Mouse (Mus musculus) liver, adult 2 months (tissue): ENCODE measurements around the gene Dennd2d. TPM values are rescaled to one million over a fixed set of nuclear protein-coding genes. Genes with fewer than 3 reads are reported as not detected.

Experiments used
- DNase-seq: peaks from one replicate; pipeline ENCODE4 v3.0.0-alpha.2; 2011; ENCODE audit warnings: low read depth, low spot score; ENCODE audit errors: extremely low read depth
- H3K27ac ChIP-seq: fragments of 200-500 bp; replicated peaks from 2 replicates; pipeline ENCODE4 v1.5.1; 2012; ENCODE audit warnings: low read depth, mild to moderate bottlenecking, control low read depth, inconsistent platforms, low read length; ENCODE audit not compliant: insufficient read depth
- H3K27me3 ChIP-seq: fragments of 200-500 bp; 2 replicates; pipeline ENCODE4 v1.6.1; 2012; ENCODE audit warnings: mild to moderate bottlenecking, moderate library complexity, low read length, inconsistent platforms; ENCODE audit not compliant: control insufficient read depth, insufficient read depth
- H3K36me3 ChIP-seq: fragments of 200-500 bp; 2 replicates; pipeline ENCODE4 v1.6.1; 2012; ENCODE audit warnings: low read length, inconsistent platforms; ENCODE audit not compliant: control insufficient read depth, insufficient read depth
- H3K4me1 ChIP-seq: fragments of 200-500 bp; 2 replicates; pipeline ENCODE4 v1.6.1; 2011; ENCODE audit warnings: low read length; ENCODE audit not compliant: control insufficient read depth, insufficient read depth
- H3K4me3 ChIP-seq: fragments of 200-500 bp; 2 replicates; pipeline ENCODE4 v1.5.1; 2011; ENCODE audit warnings: low read depth, mild to moderate bottlenecking, control low read depth, low read length, moderate library complexity; ENCODE audit not compliant: insufficient read depth
- H3K79me2 ChIP-seq: fragments of 200-500 bp; 2 replicates; pipeline ENCODE4 v1.6.1; 2012; ENCODE audit warnings: inconsistent platforms, mild to moderate bottlenecking, low read length, moderate library complexity; ENCODE audit not compliant: control insufficient read depth, insufficient read depth
- H3K9ac ChIP-seq: fragments of 200-500 bp; 2 replicates; pipeline ENCODE4 v1.6.1; 2012; ENCODE audit warnings: low read depth, mild to moderate bottlenecking, control low read depth, inconsistent platforms, low read length
- CTCF ChIP-seq: fragments of 200-500 bp; IDR thresholded peaks from 2 replicates; pipeline ENCODE4 v1.5.1; 2011; ENCODE audit warnings: low read depth, low read length, control low read depth
- WGBS: fragments of 180-500 bp; shearing (Covaris S2); methylation state at CpG from one replicate; pipeline ENCODE4 v1.1.7; 2018; 5-methylcytosine and 5-hydroxymethylcytosine counted together
- polyA plus RNA-seq: library from polyadenylated mRNA; depleted of rRNA; stranded (reverse); fragments of >200 nt; gene quantifications from 2 replicates; pipeline ENCODE4 v1.2.3, GENCODE M21; 2012; rRNA removed
- total RNA-seq: library from RNA; depleted of rRNA; stranded (reverse); fragments of >200 nt; gene quantifications from 2 replicates; pipeline ENCODE4 v1.2.3, GENCODE M21; 2014; rRNA removed

Gene Dennd2d
- total and polyA plus RNA-seq, 2 experiments, result 4.9 to 7.3 TPM

DNA sequence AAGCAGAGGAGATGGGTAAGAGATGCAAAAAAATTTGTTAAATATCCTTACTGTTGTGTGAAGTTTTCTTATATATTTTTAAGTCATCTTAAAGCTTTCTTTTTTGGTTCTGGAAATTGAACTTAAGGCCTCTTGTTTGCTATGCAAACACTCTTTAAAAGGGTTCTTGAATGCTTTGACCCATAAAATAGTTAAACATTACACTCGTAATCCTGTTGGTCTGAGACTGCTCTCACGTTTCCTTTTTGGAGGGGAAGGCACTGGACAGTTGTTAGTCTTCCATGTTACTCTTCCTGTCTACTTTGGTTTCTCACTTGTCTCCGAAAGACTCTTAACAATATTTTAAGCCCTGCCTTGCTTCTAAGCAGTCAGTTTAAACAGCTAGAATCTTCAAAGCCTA is 66.8 kb downstream of the Dennd2d start:
- peak; percentile 68 for DNase-seq
- Histone ChIP-seq H3K4me1 (peaks cover 22% of the 10 kb centered on the region; the same call in 1 of the 2 replicates), H3K27me3 (no peaks in the 10 kb centered on the region), H3K27ac (no peak overlapping the region), H3K36me3 (peaks cover 18% of the 10 kb centered on the region), H3K9ac (no peak overlapping the region), H3K4me3 (peak overlapping the region; percentile 22; the same call in 1 of the 2 replicates), H3K79me2 (peaks cover 19% of the 10 kb centered on the region; the same call in 1 of the 2 replicates)
- WGBS, result 5% methylated on average over 3 of the region's 3 CpGs
- no peak for TF ChIP-seq CTCF

Other genes with a start within 250 kb of the Dennd2d start
- gene Chil6, start 76.2 kb upstream of the Dennd2d start, total RNA-seq, result not detected in 2 replicates
- gene Chil6, start 76.2 kb upstream of the Dennd2d start, polyA plus RNA-seq, result not detected in 2 replicates
- gene Dram2, start 65.4 kb downstream of the Dennd2d start, total RNA-seq, result 116 and 144 TPM in 2 replicates
- 47.0 and 48.6 TPM in 2 replicates for gene Dram2, start 65.4 kb downstream of the Dennd2d start, polyA plus RNA-seq
- 105 and 108 TPM in 2 replicates for gene Cept1, start 65.4 kb downstream of the Dennd2d start, total RNA-seq
- 32.9 and 33.2 TPM in 2 replicates for gene Cept1, start 65.4 kb downstream of the Dennd2d start, polyA plus RNA-seq
- 5.8 and 6.4 TPM in 2 replicates for gene Lrif1, start 202.6 kb downstream of the Dennd2d start, total RNA-seq
- 0.85 and 1.1 TPM in 2 replicates for gene Lrif1, start 202.6 kb downstream of the Dennd2d start, polyA plus RNA-seq